Mouse (Mus musculus) hindbrain, embryonic 13.5 days (tissue): ENCODE results near the gene Mrm3. TPM values are rescaled to one million over a fixed set of nuclear protein-coding genes. Genes with fewer than 3 reads are reported as not detected.

ENCODE experiments used
- ATAC-seq: fragments of 200-750 bp; cut with Nextera tagmentation; 2 replicates; pipeline ENCODE4 v1.8.0; 2017; ENCODE audit warnings: moderate TSS enrichment; ENCODE audit not compliant: low FRiP score
- H3K27ac ChIP-seq: fragments of 300-500 bp; sonication (generic); 2 replicates; pipeline ENCODE4 v1.5.1; 2015; ENCODE audit warnings: inconsistent platforms, mild to moderate bottlenecking, moderate library complexity
- H3K27me3 ChIP-seq: fragments of 300-500 bp; sonication (generic); 2 replicates; pipeline ENCODE4 v1.6.1; 2015; ENCODE audit warnings: mild to moderate bottlenecking, inconsistent platforms
- H3K36me3 ChIP-seq: fragments of 300-500 bp; sonication (generic); 2 replicates; pipeline ENCODE4 v1.6.1; 2015; ENCODE audit warnings: mild to moderate bottlenecking, inconsistent platforms
- H3K4me1 ChIP-seq: fragments of 300-500 bp; sonication (generic); replicated peaks from 2 replicates; pipeline ENCODE4 v1.6.1; 2015; ENCODE audit warnings: inconsistent platforms
- H3K4me2 ChIP-seq: fragments of 300-500 bp; sonication (generic); 2 replicates; pipeline ENCODE4 v1.6.1; 2015; ENCODE audit warnings: inconsistent platforms, mild to moderate bottlenecking, moderate library complexity
- H3K4me3 ChIP-seq: fragments of 300-500 bp; sonication (generic); 2 replicates; pipeline ENCODE4 v1.5.1; 2015; ENCODE audit warnings: mild to moderate bottlenecking, inconsistent platforms
- H3K9ac ChIP-seq: fragments of 300-500 bp; sonication (generic); 2 replicates; pipeline ENCODE4 v1.6.1; 2015; ENCODE audit warnings: mild to moderate bottlenecking, inconsistent platforms
- H3K9me3 ChIP-seq: fragments of 300-500 bp; sonication (generic); 2 replicates; pipeline ENCODE4 v1.6.1; 2016; ENCODE audit warnings: inconsistent platforms
- WGBS: fragments of 180-500 bp; shearing (Covaris S2); methylation state at CpG from one replicate; pipeline ENCODE4 v1.1.7; 2015; 5-methylcytosine and 5-hydroxymethylcytosine counted together
- polyA plus RNA-seq: library from polyadenylated mRNA; unstranded; fragments of >200 nt; fragmentation: Nextera tagmentation; extraction: Ambion mirVana; gene quantifications from 2 replicates; pipeline ENCODE4 v1.2.1, GENCODE M21; 2015

Gene Mrm3
- polyA plus RNA-seq, 1 experiment from 2014 or later: 20.4 TPM

DNA sequence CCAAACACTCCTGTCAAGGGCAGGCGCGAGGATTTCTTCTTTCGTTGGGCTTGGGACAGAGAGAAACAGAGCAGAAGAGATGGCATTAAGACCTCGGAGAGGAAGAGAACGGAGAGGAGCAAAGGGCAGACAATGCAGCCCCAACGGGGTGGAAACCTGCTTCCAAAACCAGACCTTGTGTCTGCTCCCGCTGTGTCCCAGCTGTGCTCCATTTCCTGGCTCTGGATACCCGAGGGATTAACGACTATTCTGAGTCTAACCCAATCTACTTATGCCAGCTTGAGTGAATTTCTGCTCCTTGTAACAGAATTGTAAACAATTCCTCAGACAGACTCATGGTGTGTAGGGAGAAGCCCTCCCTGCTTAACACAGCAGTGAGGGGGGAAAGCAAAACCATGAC lies 51.3 kb downstream of the Mrm3 start:
- H3K4me2 ChIP-seq: no peak overlapping the region
- 18% methylated on average over 9 of the region's 9 CpGs for WGBS
- H3K27ac ChIP-seq: peak overlapping the region; percentile 79
- no peak overlapping the region for H3K4me3 ChIP-seq
- no peaks in the 10 kb centered on the region for H3K27me3 ChIP-seq
- ATAC-seq: no peak
- no peaks in the 10 kb centered on the region; the same call in 1 of the 2 replicates for H3K36me3 ChIP-seq
- no peak overlapping the region for H3K9ac ChIP-seq
- H3K9me3 ChIP-seq: no peaks in the 10 kb centered on the region
- peaks cover 68% of the 10 kb centered on the region for H3K4me1 ChIP-seq

DNA sequence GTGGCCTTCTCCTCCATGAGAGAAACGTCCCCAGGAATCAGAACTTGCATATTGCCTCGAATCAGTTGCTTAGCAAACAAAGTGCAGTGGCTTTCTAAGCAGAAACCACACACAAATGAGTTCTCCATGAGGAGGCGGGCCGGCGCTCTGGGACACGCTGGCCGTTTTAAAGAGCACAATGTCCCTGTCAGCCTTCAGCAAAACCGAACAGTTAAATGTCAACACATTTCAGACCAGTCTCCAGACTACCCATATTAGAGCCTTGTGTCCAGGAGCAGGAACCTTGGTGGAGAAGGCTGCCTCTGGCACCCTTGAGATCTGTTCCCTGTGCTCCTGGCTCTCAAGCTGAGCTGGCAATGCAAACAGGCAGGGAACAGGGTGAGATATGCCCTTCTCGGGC lies 53.7 kb downstream of the Mrm3 start:
- H3K9me3 ChIP-seq: no peaks in the 10 kb centered on the region
- no peaks in the 10 kb centered on the region; the same call in 1 of the 2 replicates for H3K36me3 ChIP-seq
- H3K27me3 ChIP-seq: no peaks in the 10 kb centered on the region
- WGBS: 71% methylated on average over 9 of the region's 9 CpGs
- peaks cover 48% of the 10 kb centered on the region for H3K4me1 ChIP-seq
- peak overlapping the region; percentile 19 for H3K27ac ChIP-seq
- H3K4me2 ChIP-seq: no peak overlapping the region
- H3K4me3 ChIP-seq: no peak overlapping the region
- no peak overlapping the region for H3K9ac ChIP-seq
- no peak for ATAC-seq

DNA sequence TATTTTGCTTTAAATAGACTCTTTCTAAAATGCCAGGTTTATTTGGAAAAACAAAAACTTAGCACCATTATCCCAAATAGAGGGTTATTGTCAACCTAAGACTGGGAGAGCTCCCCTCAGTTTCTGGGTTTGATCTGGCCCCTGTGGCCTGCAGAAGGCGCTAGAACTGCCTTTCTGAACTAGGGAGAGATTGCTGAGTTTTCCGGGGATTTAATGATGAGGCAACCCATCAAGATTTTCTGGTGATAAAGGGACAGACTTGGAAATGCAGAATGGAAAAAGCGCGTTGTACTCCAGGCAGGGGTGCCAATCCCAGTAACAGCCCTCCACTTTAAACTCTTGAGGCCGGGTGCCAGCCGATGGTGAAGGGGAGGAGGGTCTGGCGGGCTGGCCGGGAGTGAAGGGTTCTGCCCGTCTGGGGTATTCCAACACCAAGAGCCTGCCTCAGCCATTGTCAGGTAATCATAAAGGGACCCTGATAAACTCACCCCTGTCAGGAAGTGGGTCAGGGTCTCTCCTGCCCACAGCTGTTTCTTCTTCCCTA lies 55.0 kb downstream of the Mrm3 start:
- no peaks in the 10 kb centered on the region for H3K27me3 ChIP-seq
- H3K36me3 ChIP-seq: no peaks in the 10 kb centered on the region; the same call in 1 of the 2 replicates
- H3K9ac ChIP-seq: no peak overlapping the region
- H3K27ac ChIP-seq: no peak overlapping the region
- 72% methylated on average over 9 of the region's 9 CpGs for WGBS
- ATAC-seq: no peak
- no peaks in the 10 kb centered on the region for H3K9me3 ChIP-seq
- no peak overlapping the region for H3K4me2 ChIP-seq
- H3K4me3 ChIP-seq: no peak overlapping the region
- peaks cover 35% of the 10 kb centered on the region for H3K4me1 ChIP-seq

Other genes starting within 250 kb of the Mrm3 start
- gene 1700016K19Rik, start 243.8 kb upstream of the Mrm3 start, polyA plus RNA-seq: 1.7 and 5.5 TPM in 2 replicates
- gene Rflnb, start 215.9 kb upstream of the Mrm3 start, polyA plus RNA-seq: 7.5 and 7.9 TPM in 2 replicates
- gene Vps53, start 64.1 kb upstream of the Mrm3 start, polyA plus RNA-seq: 65.9 and 67.2 TPM in 2 replicates
- 26.0 and 26.2 TPM in 2 replicates for gene Fam57a, start 64.0 kb upstream of the Mrm3 start, polyA plus RNA-seq
- gene Dbil5, start 26.1 kb upstream of the Mrm3 start, polyA plus RNA-seq: 0.62 and 1.4 TPM in 2 replicates
- gene Gemin4, start 26.1 kb upstream of the Mrm3 start, polyA plus RNA-seq: 12.6 and 15.6 TPM in 2 replicates
- 121 and 124 TPM in 2 replicates for gene Glod4, start within 50 bp of the Mrm3 start, polyA plus RNA-seq
- 30.4 and 35.6 TPM in 2 replicates for gene Nxn, start 155.4 kb downstream of the Mrm3 start, polyA plus RNA-seq
- gene Timm22, start 163.2 kb downstream of the Mrm3 start, polyA plus RNA-seq: 116 and 119 TPM in 2 replicates